Mouse (Mus musculus): ENCODE results near the gene Gan.
A peak's percentile ranks its signal among the peaks of the same experiment; 100 is the strongest.

Gene Gan

GRCm38 (mm10) chr8:117157769-117158091, 205 bp upstream of the Gan start:
- DNase-seq (ENCODE audit: low read depth, low spot score) = peak; percentile 97

- no peak for DNase-seq (ENCODE audit: low read depth, low spot score)
Measured at GRCm38 (mm10) chr8:117159031-117159430, 1.1 kb downstream of the Gan start.

GRCm38 (mm10) chr8:117164912-117165311, 7.0 kb downstream of the Gan start:
- DNase-seq (ENCODE audit: low read depth, low spot score) = no peak

GRCm38 (mm10) chr8:117165542-117165941, 7.6 kb downstream of the Gan start:
- no peak for DNase-seq (ENCODE audit: low read depth, low spot score)

- DNase-seq (ENCODE audit: low read depth, low spot score) = no peak
Measured at GRCm38 (mm10) chr8:117166515-117166914, 8.6 kb downstream of the Gan start.

GRCm38 (mm10) chr8:117167243-117167883, 9.4 kb downstream of the Gan start:
- DNase-seq (ENCODE audit: low read depth, low spot score) = no peak

- DNase-seq (ENCODE audit: low read depth, low spot score) = no peak
Measured at GRCm38 (mm10) chr8:117168378-117168777, 10.4 kb downstream of the Gan start.

- DNase-seq (ENCODE audit: low read depth, low spot score) = no peak
Measured at GRCm38 (mm10) chr8:117171826-117172225, 13.9 kb downstream of the Gan start.

GRCm38 (mm10) chr8:117172904-117173303, 15.0 kb downstream of the Gan start:
- no peak for DNase-seq (ENCODE audit: low read depth, low spot score)

GRCm38 (mm10) chr8:117173690-117174089, 15.8 kb downstream of the Gan start:
- no peak for DNase-seq (ENCODE audit: low read depth, low spot score)

GRCm38 (mm10) chr8:117174536-117174935, 16.6 kb downstream of the Gan start:
- no peak for DNase-seq (ENCODE audit: low read depth, low spot score)

GRCm38 (mm10) chr8:117176308-117176707, 18.4 kb downstream of the Gan start:
- DNase-seq (ENCODE audit: low read depth, low spot score) = no peak

- DNase-seq (ENCODE audit: low read depth, low spot score) = no peak
Measured at GRCm38 (mm10) chr8:117177236-117177635, 19.3 kb downstream of the Gan start.

GRCm38 (mm10) chr8:117178039-117178438, 20.1 kb downstream of the Gan start:
- DNase-seq (ENCODE audit: low read depth, low spot score) = no peak

- DNase-seq (ENCODE audit: low read depth, low spot score) = no peak
Measured at GRCm38 (mm10) chr8:117178676-117179075, 20.7 kb downstream of the Gan start.

GRCm38 (mm10) chr8:117182746-117183145, 24.8 kb downstream of the Gan start:
- DNase-seq (ENCODE audit: low read depth, low spot score) = no peak

GRCm38 (mm10) chr8:117183664-117184377, 25.9 kb downstream of the Gan start:
- DNase-seq (ENCODE audit: low read depth, low spot score) = no peak

GRCm38 (mm10) chr8:117194355-117194754, 36.4 kb downstream of the Gan start:
- DNase-seq (ENCODE audit: low read depth, low spot score) = no peak

GRCm38 (mm10) chr8:117196593-117196992, 38.7 kb downstream of the Gan start:
- DNase-seq (ENCODE audit: low read depth, low spot score) = no peak

- no peak for DNase-seq (ENCODE audit: low read depth, low spot score)
Measured at GRCm38 (mm10) chr8:117197551-117197950, 39.6 kb downstream of the Gan start.

- DNase-seq (ENCODE audit: low read depth, low spot score) = no peak
Measured at GRCm38 (mm10) chr8:117198141-117198935, 40.4 kb downstream of the Gan start.

GRCm38 (mm10) chr8:117199658-117200057, 41.7 kb downstream of the Gan start:
- DNase-seq (ENCODE audit: low read depth, low spot score) = peak; percentile 56

- no peak for DNase-seq (ENCODE audit: low read depth, low spot score)
Measured at GRCm38 (mm10) chr8:117200346-117200745, 42.4 kb downstream of the Gan start.
